Mouse (Mus musculus): Measurements from ENCODE around the gene She. TPM values are rescaled to one million over a fixed set of nuclear protein-coding genes. Genes with fewer than 3 reads are reported as not detected.

She gene
- polyA plus RNA-seq, 1 experiment = 3.4 TPM

- no peak for DNase-seq (ENCODE audit: low read depth)
These were observed 14.1 kb upstream of the She start for GRCm38 (mm10) chr3:89817056-89817455.

GRCm38 (mm10) chr3:89818605-89819004, 12.6 kb upstream of the She start:
- DNase-seq (ENCODE audit: low read depth) = no peak

GRCm38 (mm10) chr3:89819897-89820296, 11.3 kb upstream of the She start:
- DNase-seq (ENCODE audit: low read depth) = no peak

- DNase-seq (ENCODE audit: low read depth) = no peak
These were observed 10.7 kb upstream of the She start for GRCm38 (mm10) chr3:89820311-89821095.

GRCm38 (mm10) chr3:89821096-89821513, 10.1 kb upstream of the She start:
- no peak for DNase-seq (ENCODE audit: low read depth)

GRCm38 (mm10) chr3:89821548-89822480, 9.4 kb upstream of the She start:
- no peak for DNase-seq (ENCODE audit: low read depth)

- no peak for DNase-seq (ENCODE audit: low read depth)
These were observed 7.6 kb upstream of the She start for GRCm38 (mm10) chr3:89823594-89823993.

GRCm38 (mm10) chr3:89826295-89826694, 4.9 kb upstream of the She start:
- no peak for DNase-seq (ENCODE audit: low read depth)

GRCm38 (mm10) chr3:89835362-89835761, 4.2 kb downstream of the She start:
- DNase-seq (ENCODE audit: low read depth) = no peak

GRCm38 (mm10) chr3:89842258-89842657, 11.1 kb downstream of the She start:
- no peak for DNase-seq (ENCODE audit: low read depth)

GRCm38 (mm10) chr3:89843148-89843547, 12.0 kb downstream of the She start:
- DNase-seq (ENCODE audit: low read depth) = no peak

GRCm38 (mm10) chr3:89845814-89846213, 14.6 kb downstream of the She start:
- no peak for DNase-seq (ENCODE audit: low read depth)

- DNase-seq (ENCODE audit: low read depth) = no peak
These were observed 16.0 kb downstream of the She start for GRCm38 (mm10) chr3:89847126-89847525.

GRCm38 (mm10) chr3:89847596-89847995, 16.4 kb downstream of the She start:
- DNase-seq (ENCODE audit: low read depth) = no peak

GRCm38 (mm10) chr3:89848083-89848482, 16.9 kb downstream of the She start:
- DNase-seq (ENCODE audit: low read depth) = no peak

GRCm38 (mm10) chr3:89853752-89854151, 22.6 kb downstream of the She start:
- no peak for DNase-seq (ENCODE audit: low read depth)

GRCm38 (mm10) chr3:89857353-89857752, 26.2 kb downstream of the She start:
- DNase-seq (ENCODE audit: low read depth) = no peak

GRCm38 (mm10) chr3:89858123-89858522, 27.0 kb downstream of the She start:
- DNase-seq (ENCODE audit: low read depth) = no peak

GRCm38 (mm10) chr3:89858888-89859287, 27.7 kb downstream of the She start:
- DNase-seq (ENCODE audit: low read depth) = no peak

GRCm38 (mm10) chr3:89859936-89860335, 28.8 kb downstream of the She start:
- DNase-seq (ENCODE audit: low read depth) = no peak

GRCm38 (mm10) chr3:89860343-89860742, 29.2 kb downstream of the She start:
- DNase-seq (ENCODE audit: low read depth) = no peak

- peak; percentile 41 for DNase-seq (ENCODE audit: low read depth)
These were observed 29.9 kb downstream of the She start for GRCm38 (mm10) chr3:89861070-89861469.
